Mouse (Mus musculus): ENCODE measurements at regions not wholly inside any gene's neighbourhood (a gene's known extent, or its start where the extent isn't known, plus 50 kb on each side); places are given as distances from the start of the nearest gene placed in this dataset.

GRCm38 (mm10) chr5:148808426-148808825 lies 120.7 kb downstream of the Katnal1 start:
- TF ChIP-seq POLR2A (IDR thresholded peaks at IDR 0.05; ENCODE audit: low read depth, low read length) (no peak), CTCF (conservative IDR thresholded peaks at IDR 0.05; ENCODE audit: insufficient read depth, insufficient read length, low read depth, low read length) (peak; percentile 74)
- H3K27ac ChIP-seq (ENCODE audit: insufficient read depth, low read depth, low read length), result no peak overlapping the region
- WGBS, result 4% methylated on average over 4 of the region's 4 CpGs
- no peaks in the 10 kb centered on the region for H3K27me3 ChIP-seq (replicated peaks; ENCODE audit: control insufficient read depth, insufficient read depth, low read length)
- no peak overlapping the region for H3K4me3 ChIP-seq (ENCODE audit: insufficient read depth, low read depth, low read length)
- H3K4me1 ChIP-seq (ENCODE audit: control insufficient read depth, insufficient read depth, low read length), result no peaks in the 10 kb centered on the region
- DNase-seq, result peak; percentile 63
- no peaks in the 10 kb centered on the region for H3K36me3 ChIP-seq (ENCODE audit: control insufficient read depth, insufficient read depth, low read length)

GRCm38 (mm10) chr5:148807612-148808011 lies 121.5 kb downstream of the Katnal1 start:
- Histone ChIP-seq H3K4me3 (ENCODE audit: insufficient read depth, low read depth, low read length) (no peak overlapping the region), H3K36me3 (ENCODE audit: control insufficient read depth, insufficient read depth, low read length) (no peaks in the 10 kb centered on the region), H3K27ac (ENCODE audit: insufficient read depth, low read depth, low read length) (no peak overlapping the region), H3K4me1 (ENCODE audit: control insufficient read depth, insufficient read depth, low read length) (no peaks in the 10 kb centered on the region), H3K27me3 (replicated peaks; ENCODE audit: control insufficient read depth, insufficient read depth, low read length) (no peaks in the 10 kb centered on the region)
- DNase-seq, result no peak
- no peak for TF ChIP-seq CTCF (conservative IDR thresholded peaks at IDR 0.05; ENCODE audit: insufficient read depth, insufficient read length, low read depth, low read length)
- no peak for TF ChIP-seq POLR2A (IDR thresholded peaks at IDR 0.05; ENCODE audit: low read depth, low read length)
- 97% methylated on average over 4 of the region's 4 CpGs for WGBS

DNA sequence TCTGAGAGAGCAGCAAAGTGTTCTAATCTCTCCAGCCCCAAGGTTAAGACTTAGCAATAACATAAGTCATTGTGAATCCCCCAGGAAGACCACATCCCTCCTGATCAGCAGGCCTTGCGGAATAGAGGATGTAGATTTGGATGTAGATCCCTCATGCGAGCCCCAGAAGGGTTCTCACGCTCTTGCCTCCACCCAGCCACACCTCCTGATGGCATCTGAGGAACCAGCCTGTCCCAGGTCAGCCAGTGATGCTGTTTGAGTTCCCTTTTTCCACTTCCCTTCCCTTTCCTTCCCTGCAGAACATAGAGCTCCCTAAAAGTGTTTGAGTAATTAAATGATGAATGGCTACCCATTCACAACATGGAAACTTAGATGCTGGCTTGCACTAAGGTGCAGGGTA lies 124.1 kb downstream of the Katnal1 start:
- no peak overlapping the region for H3K27ac ChIP-seq (ENCODE audit: insufficient read depth, low read depth, low read length)
- WGBS, result 81% methylated on average over 3 of the region's 3 CpGs
- no peaks in the 10 kb centered on the region for H3K27me3 ChIP-seq (replicated peaks; ENCODE audit: control insufficient read depth, insufficient read depth, low read length)
- no peak for DNase-seq
- H3K36me3 ChIP-seq (ENCODE audit: control insufficient read depth, insufficient read depth, low read length), result no peaks in the 10 kb centered on the region
- H3K4me1 ChIP-seq (ENCODE audit: control insufficient read depth, insufficient read depth, low read length), result no peaks in the 10 kb centered on the region
- no peak overlapping the region for H3K4me3 ChIP-seq (ENCODE audit: insufficient read depth, low read depth, low read length)
- no peak for TF ChIP-seq CTCF (conservative IDR thresholded peaks at IDR 0.05; ENCODE audit: insufficient read depth, insufficient read length, low read depth, low read length)
- TF ChIP-seq POLR2A (IDR thresholded peaks at IDR 0.05; ENCODE audit: low read depth, low read length), result no peak

- WGBS, result 93% methylated on average over 14 of the region's 14 CpGs
- H3K27ac ChIP-seq (ENCODE audit: insufficient read depth, low read depth, low read length), result no peak overlapping the region
- no peaks in the 10 kb centered on the region for H3K36me3 ChIP-seq (ENCODE audit: control insufficient read depth, insufficient read depth, low read length)
- H3K27me3 ChIP-seq (replicated peaks; ENCODE audit: control insufficient read depth, insufficient read depth, low read length), result no peaks in the 10 kb centered on the region
- no peak for TF ChIP-seq POLR2A (IDR thresholded peaks at IDR 0.05; ENCODE audit: low read depth, low read length)
- TF ChIP-seq CTCF (conservative IDR thresholded peaks at IDR 0.05; ENCODE audit: insufficient read depth, insufficient read length, low read depth, low read length), result no peak
- H3K4me1 ChIP-seq (ENCODE audit: control insufficient read depth, insufficient read depth, low read length), result no peaks in the 10 kb centered on the region
- no peak for DNase-seq
- no peak overlapping the region for H3K4me3 ChIP-seq (ENCODE audit: insufficient read depth, low read depth, low read length)
Measured at GRCm38 (mm10) chr5:148803772-148804171, 125.3 kb downstream of the Katnal1 start.

GRCm38 (mm10) chr5:148802720-148803119 lies 126.4 kb downstream of the Katnal1 start:
- no peaks in the 10 kb centered on the region for H3K4me1 ChIP-seq (ENCODE audit: control insufficient read depth, insufficient read depth, low read length)
- H3K27me3 ChIP-seq (replicated peaks; ENCODE audit: control insufficient read depth, insufficient read depth, low read length), result no peaks in the 10 kb centered on the region
- H3K36me3 ChIP-seq (ENCODE audit: control insufficient read depth, insufficient read depth, low read length), result no peaks in the 10 kb centered on the region
- no peak overlapping the region for H3K27ac ChIP-seq (ENCODE audit: insufficient read depth, low read depth, low read length)
- 69% methylated on average over 9 of the region's 9 CpGs for WGBS
- DNase-seq, result no peak
- H3K4me3 ChIP-seq (ENCODE audit: insufficient read depth, low read depth, low read length), result no peak overlapping the region
- TF ChIP-seq POLR2A (IDR thresholded peaks at IDR 0.05; ENCODE audit: low read depth, low read length), result no peak
- TF ChIP-seq CTCF (conservative IDR thresholded peaks at IDR 0.05; ENCODE audit: insufficient read depth, insufficient read length, low read depth, low read length), result no peak

GRCm38 (mm10) chr5:148798541-148798940 lies 130.6 kb downstream of the Katnal1 start:
- TF ChIP-seq POLR2A (IDR thresholded peaks at IDR 0.05; ENCODE audit: low read depth, low read length) (no peak), CTCF (conservative IDR thresholded peaks at IDR 0.05; ENCODE audit: insufficient read depth, insufficient read length, low read depth, low read length) (no peak)
- Histone ChIP-seq H3K4me3 (ENCODE audit: insufficient read depth, low read depth, low read length) (no peak overlapping the region), H3K4me1 (ENCODE audit: control insufficient read depth, insufficient read depth, low read length) (no peaks in the 10 kb centered on the region), H3K36me3 (ENCODE audit: control insufficient read depth, insufficient read depth, low read length) (no peaks in the 10 kb centered on the region), H3K27me3 (replicated peaks; ENCODE audit: control insufficient read depth, insufficient read depth, low read length) (no peaks in the 10 kb centered on the region), H3K27ac (ENCODE audit: insufficient read depth, low read depth, low read length) (no peak overlapping the region)
- 63% methylated on average over 6 of the region's 6 CpGs for WGBS
- no peak for DNase-seq

GRCm38 (mm10) chr5:148796072-148796471 lies 133.0 kb downstream of the Katnal1 start:
- no peak overlapping the region for H3K4me3 ChIP-seq (ENCODE audit: insufficient read depth, low read depth, low read length)
- DNase-seq, result no peak
- no peaks in the 10 kb centered on the region for H3K27me3 ChIP-seq (replicated peaks; ENCODE audit: control insufficient read depth, insufficient read depth, low read length)
- no peak for TF ChIP-seq POLR2A (IDR thresholded peaks at IDR 0.05; ENCODE audit: low read depth, low read length)
- TF ChIP-seq CTCF (conservative IDR thresholded peaks at IDR 0.05; ENCODE audit: insufficient read depth, insufficient read length, low read depth, low read length), result no peak
- peaks cover 8% of the 10 kb centered on the region; the same call in 1 of the 2 replicates for H3K4me1 ChIP-seq (ENCODE audit: control insufficient read depth, insufficient read depth, low read length)
- H3K27ac ChIP-seq (ENCODE audit: insufficient read depth, low read depth, low read length), result no peak overlapping the region
- no peaks in the 10 kb centered on the region for H3K36me3 ChIP-seq (ENCODE audit: control insufficient read depth, insufficient read depth, low read length)
- WGBS, result 58% methylated on average over 4 of the region's 4 CpGs

DNA sequence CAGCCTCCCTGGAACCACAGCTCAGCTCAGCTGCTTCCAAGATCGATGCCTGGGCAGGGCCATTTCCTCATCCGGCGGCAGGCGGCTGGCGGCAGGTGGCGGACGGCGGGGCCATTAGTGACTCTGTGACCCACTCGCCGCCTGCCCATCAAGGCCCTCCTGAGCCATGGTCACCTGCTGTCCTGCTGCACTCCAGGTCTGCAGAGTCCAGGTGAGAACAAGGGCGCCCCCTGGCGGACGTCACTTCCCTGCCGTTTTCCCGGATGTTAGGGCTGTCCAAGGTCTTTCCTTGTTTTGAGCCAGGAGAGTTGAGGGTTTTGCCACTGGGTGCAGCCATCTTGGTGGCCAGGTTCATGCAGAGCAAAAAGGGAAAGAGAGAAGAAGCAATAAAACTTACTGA lies 134.7 kb downstream of the Katnal1 start:
- TF ChIP-seq CTCF (conservative IDR thresholded peaks at IDR 0.05; ENCODE audit: insufficient read depth, insufficient read length, low read depth, low read length) (peak; percentile 74), POLR2A (IDR thresholded peaks at IDR 0.05; ENCODE audit: low read depth, low read length) (no peak)
- no peak overlapping the region for H3K4me3 ChIP-seq (ENCODE audit: insufficient read depth, low read depth, low read length)
- WGBS, result 45% methylated on average over 15 of the region's 15 CpGs
- H3K4me1 ChIP-seq (ENCODE audit: control insufficient read depth, insufficient read depth, low read length), result peaks cover 13% of the 10 kb centered on the region
- H3K27me3 ChIP-seq (replicated peaks; ENCODE audit: control insufficient read depth, insufficient read depth, low read length), result no peaks in the 10 kb centered on the region
- no peak overlapping the region for H3K27ac ChIP-seq (ENCODE audit: insufficient read depth, low read depth, low read length)
- peak; percentile 82 for DNase-seq
- H3K36me3 ChIP-seq (ENCODE audit: control insufficient read depth, insufficient read depth, low read length), result no peaks in the 10 kb centered on the region
